Mouse (Mus musculus) kidney, adult 2 months (tissue): ENCODE data around the gene Micu2. TPM values are rescaled to one million over a fixed set of nuclear protein-coding genes. Genes with fewer than 3 reads are reported as not detected.
"Not testable (repeated sequence)": the region's sequence is repeated elsewhere in the genome, so short reads cannot be mapped to it uniquely, and the experiment has no call there.

Experiments
- DNase-seq: peaks from one replicate; pipeline ENCODE4 v3.0.0; 2021
- H3K27ac ChIP-seq: fragments of 200-500 bp; 2 replicates; pipeline ENCODE4 v1.5.1; 2012; ENCODE audit warnings: low read depth, low read length, control low read depth, inconsistent platforms; ENCODE audit not compliant: insufficient read depth
- H3K27me3 ChIP-seq: fragments of 200-500 bp; replicated peaks from 2 replicates; pipeline ENCODE4 v1.6.1; 2012; ENCODE audit warnings: mild to moderate bottlenecking, moderate library complexity, low read length, inconsistent platforms; ENCODE audit not compliant: control insufficient read depth, insufficient read depth
- H3K36me3 ChIP-seq: fragments of 200-500 bp; 2 replicates; pipeline ENCODE4 v1.6.1; 2012; ENCODE audit warnings: mild to moderate bottlenecking, moderate library complexity, low read length, inconsistent platforms; ENCODE audit not compliant: control insufficient read depth, insufficient read depth
- H3K4me1 ChIP-seq: fragments of 200-500 bp; 2 replicates; pipeline ENCODE4 v1.6.1; 2011; ENCODE audit warnings: low read length; ENCODE audit not compliant: control insufficient read depth, insufficient read depth
- H3K4me3 ChIP-seq: fragments of 200-500 bp; 2 replicates; pipeline ENCODE4 v1.5.1; 2011; ENCODE audit warnings: mild to moderate bottlenecking, low read depth, low read length, control low read depth; ENCODE audit not compliant: insufficient read depth
- CTCF ChIP-seq: fragments of 200-500 bp; conservative IDR thresholded peaks from 2 replicates; pipeline ENCODE4 v1.5.1; 2011; ENCODE audit warnings: low read depth, mild to moderate bottlenecking, control low read depth, low read length, moderate library complexity, mixed read lengths; ENCODE audit not compliant: insufficient read depth, insufficient read length
- POLR2A ChIP-seq: fragments of 200-500 bp; IDR thresholded peaks from one replicate; pipeline ENCODE4 v1.6.1; 2011; ENCODE audit warnings: low read depth, low read length, control low read depth
- WGBS: fragments of 180-500 bp; shearing (Covaris S2); methylation state at CpG from one replicate; pipeline ENCODE4 v1.1.7; 2018; 5-methylcytosine and 5-hydroxymethylcytosine counted together
- polyA plus RNA-seq: library from polyadenylated mRNA; depleted of rRNA; stranded (reverse); fragments of >200 nt; gene quantifications from 2 replicates; pipeline ENCODE4 v1.2.3, GENCODE M21; 2012

The Micu2 gene
- polyA plus RNA-seq, 1 experiment, result 24.8 TPM

DNA sequence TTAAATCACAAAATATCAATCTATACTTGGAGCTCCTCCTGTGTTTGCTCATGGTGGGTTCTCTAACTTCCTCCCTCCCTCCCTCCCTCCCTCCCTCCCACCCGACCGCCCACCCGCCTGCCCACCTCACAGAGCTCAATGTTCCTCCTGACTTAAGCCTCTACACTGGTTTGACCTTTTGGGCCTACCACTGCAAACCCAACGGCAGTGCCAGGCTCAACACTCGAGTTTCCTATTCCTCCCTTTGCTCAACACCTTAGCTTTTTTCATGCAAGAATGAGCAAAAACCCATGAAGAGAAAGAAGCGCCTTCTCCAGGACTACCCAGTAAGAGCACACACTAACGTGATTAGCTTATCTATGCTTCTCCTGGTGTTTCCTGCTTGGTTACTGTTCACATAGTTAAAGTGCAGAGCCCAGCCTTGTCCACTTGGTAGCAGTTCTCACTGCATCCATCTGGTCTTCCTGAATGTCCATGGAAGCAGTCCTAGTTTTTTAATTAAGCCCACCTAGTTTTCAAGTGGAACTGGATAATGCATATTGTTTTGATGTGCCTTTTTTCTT is 66.1 kb downstream of the Micu2 start:
- 47% methylated on average over 7 of the region's 7 CpGs for WGBS
- H3K4me1 ChIP-seq, result no peaks in the 10 kb centered on the region; the same call in 1 of the 2 replicates
- TF ChIP-seq CTCF, result no peak
- no peak for TF ChIP-seq POLR2A
- no peaks in the 10 kb centered on the region for H3K27me3 ChIP-seq
- no peak overlapping the region for H3K27ac ChIP-seq
- no peak overlapping the region for H3K4me3 ChIP-seq
- H3K36me3 ChIP-seq, result peaks cover 3% of the 10 kb centered on the region
- no peak for DNase-seq

DNA sequence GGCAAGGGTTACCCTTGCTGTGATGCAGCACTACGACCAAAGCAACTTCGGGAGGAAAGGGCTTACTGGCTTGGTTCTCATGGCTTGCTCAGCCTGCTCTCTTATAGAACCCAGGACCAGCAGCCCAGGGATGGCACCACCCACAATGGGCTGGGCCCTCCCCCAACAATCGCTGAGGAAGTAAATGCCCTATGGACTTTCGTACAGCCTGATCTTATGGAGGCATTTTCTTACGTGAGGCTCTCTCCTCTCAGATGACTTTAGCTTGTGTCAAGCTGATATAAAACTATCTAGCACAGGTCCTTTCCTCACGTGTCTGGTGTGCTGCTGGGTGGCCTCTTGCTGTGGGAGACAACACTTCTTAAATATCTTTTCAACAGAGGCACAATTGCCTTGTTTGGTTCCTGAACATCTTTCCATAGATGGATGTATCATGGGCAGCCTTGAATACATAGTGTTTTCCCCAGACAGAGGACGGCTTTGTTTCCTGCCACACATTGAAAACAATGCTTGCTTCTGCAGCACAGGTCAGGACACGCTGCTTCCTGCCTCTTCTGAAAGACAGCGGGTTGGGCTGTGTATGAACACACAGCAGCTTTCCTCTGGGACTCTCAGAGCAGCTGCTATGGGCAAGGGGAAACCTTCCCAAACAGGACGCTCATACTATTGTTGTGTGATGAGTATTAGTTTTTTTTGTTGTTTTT is 77.5 kb downstream of the Micu2 start:
- 55% methylated on average over 10 of the region's 10 CpGs for WGBS
- no peak overlapping the region for H3K4me3 ChIP-seq
- peaks cover 3% of the 10 kb centered on the region for H3K36me3 ChIP-seq
- no peaks in the 10 kb centered on the region for H3K4me1 ChIP-seq
- no peaks in the 10 kb centered on the region for H3K27me3 ChIP-seq
- TF ChIP-seq CTCF, result no peak
- TF ChIP-seq POLR2A, result no peak
- peak; percentile 46 for DNase-seq
- no peak overlapping the region for H3K27ac ChIP-seq

DNA sequence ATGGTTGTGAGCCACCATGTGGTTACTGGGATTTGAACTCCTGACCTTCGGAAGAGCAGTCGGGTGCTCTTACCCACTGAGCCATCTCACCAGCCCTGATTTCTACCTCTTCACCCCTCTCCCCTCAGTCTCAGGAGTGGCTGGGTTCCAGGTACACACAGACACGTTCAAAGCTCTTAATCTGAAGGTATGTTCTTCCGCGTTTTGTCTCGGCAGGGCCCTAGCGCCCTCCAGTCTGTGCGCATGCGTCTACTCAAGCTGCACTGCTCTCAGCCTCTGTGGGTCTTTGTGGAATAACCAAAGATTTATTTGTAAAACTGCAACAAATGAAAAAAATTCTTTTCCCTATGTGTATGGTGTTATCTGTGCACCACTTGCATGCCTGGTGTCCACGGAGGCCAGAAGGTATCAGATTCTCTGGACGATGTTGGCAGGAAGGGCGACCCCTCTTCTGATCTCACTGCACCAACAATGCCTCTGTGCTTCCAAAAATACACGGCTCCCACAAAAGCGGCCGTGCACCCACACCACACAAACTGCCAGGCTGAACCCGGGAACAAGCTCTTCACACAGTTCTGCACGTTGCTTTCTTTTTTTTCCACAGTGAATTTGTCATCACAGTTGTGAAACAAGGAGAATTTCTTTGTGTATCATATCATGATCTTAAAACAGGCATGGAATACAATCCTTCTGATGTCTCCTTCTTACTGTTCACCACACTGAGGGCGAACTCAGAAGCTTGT is 78.3 kb downstream of the Micu2 start:
- DNase-seq, result no peak
- 77% methylated on average over 18 of the region's 18 CpGs for WGBS
- no peak overlapping the region for H3K27ac ChIP-seq
- TF ChIP-seq POLR2A (no peak), CTCF (no peak)
- H3K27me3 ChIP-seq, result no peaks in the 10 kb centered on the region
- no peak overlapping the region for H3K4me3 ChIP-seq
- H3K4me1 ChIP-seq, result no peaks in the 10 kb centered on the region
- H3K36me3 ChIP-seq, result peaks cover 3% of the 10 kb centered on the region

DNA sequence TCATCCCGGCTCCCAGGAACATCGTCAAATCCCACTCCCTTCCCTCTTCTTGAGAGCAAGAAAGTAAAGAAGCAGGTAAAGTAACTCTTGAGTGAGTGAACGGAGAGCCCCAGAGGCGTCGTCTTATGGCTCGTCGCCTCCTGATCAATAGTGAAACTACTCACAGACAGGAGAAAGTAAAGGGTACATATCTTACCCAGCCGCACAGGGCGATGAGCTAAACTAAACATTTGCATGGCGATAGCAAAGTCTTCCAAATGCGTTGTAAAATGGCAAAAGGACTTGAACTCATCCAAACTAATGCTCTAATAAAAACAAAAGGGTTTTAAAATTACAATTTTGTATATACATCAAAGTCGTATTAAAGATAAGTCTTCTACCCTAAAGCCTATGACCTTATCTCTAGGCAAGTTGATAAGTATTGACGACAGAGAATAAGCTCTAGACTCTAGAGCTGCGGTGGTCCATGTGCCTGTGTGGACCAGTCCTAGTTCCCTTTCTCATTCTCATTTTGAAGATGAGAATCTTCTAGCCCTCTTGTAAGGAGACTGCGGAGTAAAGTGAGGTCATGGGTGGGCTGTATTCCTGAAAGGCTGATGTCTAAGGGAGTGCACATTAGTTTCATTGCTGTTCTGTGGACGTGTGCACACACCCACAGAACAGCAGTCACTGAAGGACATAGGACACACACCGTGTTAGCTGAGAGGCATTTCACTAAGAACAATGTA is 79.8 kb downstream of the Micu2 start:
- H3K4me3 ChIP-seq, result no peak overlapping the region
- no peak overlapping the region for H3K27ac ChIP-seq
- peaks cover 3% of the 10 kb centered on the region for H3K36me3 ChIP-seq
- TF ChIP-seq POLR2A, result no peak
- TF ChIP-seq CTCF, result no peak
- no peaks in the 10 kb centered on the region for H3K4me1 ChIP-seq
- no peak for DNase-seq
- no peaks in the 10 kb centered on the region for H3K27me3 ChIP-seq
- 95% methylated on average over 17 of the region's 17 CpGs for WGBS

DNA sequence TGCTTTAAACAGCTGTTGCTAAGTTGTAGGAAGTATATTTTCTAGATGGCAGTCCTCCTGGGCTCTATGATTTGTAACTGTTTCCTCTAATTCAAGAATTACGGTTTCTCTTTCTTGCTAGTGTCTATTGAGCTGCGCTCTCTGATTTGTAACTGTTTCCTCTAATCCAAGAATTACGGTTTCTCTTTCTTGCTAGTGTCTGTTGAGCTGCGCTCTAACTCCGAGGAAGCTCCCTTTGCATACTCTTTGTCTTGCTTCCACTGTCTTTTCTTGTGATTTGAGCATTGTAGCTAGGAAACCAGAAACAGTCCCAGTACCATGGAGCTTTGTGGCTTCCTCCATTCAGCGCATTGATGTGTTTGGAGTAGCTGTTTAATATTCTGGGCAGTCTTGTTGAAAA is 83.7 kb downstream of the Micu2 start:
- H3K36me3 ChIP-seq, result no peaks in the 10 kb centered on the region; the same call in 1 of the 2 replicates
- WGBS, result 72% methylated on average over 6 of the region's 6 CpGs
- no peak overlapping the region for H3K4me3 ChIP-seq
- TF ChIP-seq POLR2A, result no peak
- TF ChIP-seq CTCF, result no peak
- DNase-seq, result no peak
- H3K27me3 ChIP-seq, result no peaks in the 10 kb centered on the region
- no peaks in the 10 kb centered on the region; the same call in 1 of the 2 replicates for H3K4me1 ChIP-seq
- no peak overlapping the region for H3K27ac ChIP-seq

DNA sequence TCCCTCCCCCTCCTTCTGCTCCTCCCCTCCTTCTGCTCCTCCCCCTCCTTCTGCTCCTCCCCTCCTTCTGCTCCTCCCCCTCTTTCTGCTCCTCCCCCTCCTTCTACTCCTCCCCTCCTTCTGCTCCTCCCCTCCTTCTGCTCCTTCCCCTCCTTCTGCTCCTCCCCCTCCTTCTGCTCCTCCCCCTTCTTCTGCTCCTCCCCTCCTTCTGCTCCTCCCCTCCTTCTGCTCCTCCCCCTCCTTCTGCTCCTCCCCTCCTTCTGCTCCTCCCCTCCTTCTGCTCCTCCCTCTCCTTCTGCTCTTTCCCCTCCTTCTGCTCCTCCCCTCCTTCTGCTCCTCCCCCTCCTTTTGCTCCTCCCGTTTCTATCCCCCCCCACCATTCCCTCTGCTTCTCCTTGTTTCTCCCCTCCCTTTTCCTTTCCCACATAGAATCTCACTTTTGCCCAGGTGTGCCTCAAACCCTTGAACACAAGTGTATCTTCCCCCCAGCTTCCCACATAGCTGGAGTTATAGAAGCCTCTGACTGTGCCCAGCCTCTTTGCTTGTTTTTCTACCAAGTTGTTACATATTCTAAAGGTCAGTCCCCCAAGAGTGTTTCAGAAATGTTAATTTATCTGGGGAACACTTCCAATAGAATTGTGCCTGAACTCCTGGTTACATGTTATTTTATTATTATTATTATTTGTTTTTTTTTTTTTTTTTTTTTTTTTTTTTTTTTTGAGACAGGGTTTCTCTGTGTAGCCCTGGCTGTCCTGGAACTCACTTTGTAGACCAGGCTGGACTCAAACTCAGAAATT is 86.7 kb downstream of the Micu2 start:
- H3K4me1 ChIP-seq, result not testable (repeated sequence)
- WGBS, result 33% methylated on average over 1 of the region's 1 CpGs

DNA sequence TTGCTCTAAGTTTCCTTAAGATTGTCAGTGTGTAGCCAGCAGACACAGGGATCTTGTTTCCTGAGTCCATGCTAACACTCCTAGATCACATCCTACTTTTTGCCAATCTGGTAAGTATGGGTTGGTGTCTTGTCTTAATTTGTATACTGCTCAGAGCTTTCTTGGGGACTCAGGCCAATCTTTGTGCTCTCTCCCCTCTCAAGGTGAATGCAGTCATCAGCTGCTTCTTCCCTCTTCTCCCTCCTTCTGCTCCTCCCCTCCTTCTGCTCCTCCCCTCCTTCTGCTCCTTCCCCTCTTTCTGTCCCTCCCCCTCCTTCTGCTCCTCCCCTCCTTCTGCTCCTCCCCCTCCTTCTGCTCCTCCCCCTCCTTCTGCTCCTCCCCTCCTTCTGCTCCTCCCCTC is 87.3 kb downstream of the Micu2 start:
- not testable (repeated sequence) for H3K4me3 ChIP-seq, DNase-seq, H3K27ac ChIP-seq, H3K36me3 ChIP-seq, H3K27me3 ChIP-seq, H3K4me1 ChIP-seq

More for the DNA sequence above, 86.7 kb downstream of the Micu2 start:
- H3K36me3 ChIP-seq, H3K27me3 ChIP-seq, H3K4me3 ChIP-seq, DNase-seq, H3K27ac ChIP-seq: not testable (repeated sequence)
